Mouse (Mus musculus) embryo, embryonic 10 days (tissue): ENCODE results near the gene Slc38a2.

ENCODE experiments used
- DNase-seq: peaks from one replicate; pipeline ENCODE4 v3.0.0-alpha.2; 2015; ENCODE audit warnings: low spot score

Gene Slc38a2

DNA sequence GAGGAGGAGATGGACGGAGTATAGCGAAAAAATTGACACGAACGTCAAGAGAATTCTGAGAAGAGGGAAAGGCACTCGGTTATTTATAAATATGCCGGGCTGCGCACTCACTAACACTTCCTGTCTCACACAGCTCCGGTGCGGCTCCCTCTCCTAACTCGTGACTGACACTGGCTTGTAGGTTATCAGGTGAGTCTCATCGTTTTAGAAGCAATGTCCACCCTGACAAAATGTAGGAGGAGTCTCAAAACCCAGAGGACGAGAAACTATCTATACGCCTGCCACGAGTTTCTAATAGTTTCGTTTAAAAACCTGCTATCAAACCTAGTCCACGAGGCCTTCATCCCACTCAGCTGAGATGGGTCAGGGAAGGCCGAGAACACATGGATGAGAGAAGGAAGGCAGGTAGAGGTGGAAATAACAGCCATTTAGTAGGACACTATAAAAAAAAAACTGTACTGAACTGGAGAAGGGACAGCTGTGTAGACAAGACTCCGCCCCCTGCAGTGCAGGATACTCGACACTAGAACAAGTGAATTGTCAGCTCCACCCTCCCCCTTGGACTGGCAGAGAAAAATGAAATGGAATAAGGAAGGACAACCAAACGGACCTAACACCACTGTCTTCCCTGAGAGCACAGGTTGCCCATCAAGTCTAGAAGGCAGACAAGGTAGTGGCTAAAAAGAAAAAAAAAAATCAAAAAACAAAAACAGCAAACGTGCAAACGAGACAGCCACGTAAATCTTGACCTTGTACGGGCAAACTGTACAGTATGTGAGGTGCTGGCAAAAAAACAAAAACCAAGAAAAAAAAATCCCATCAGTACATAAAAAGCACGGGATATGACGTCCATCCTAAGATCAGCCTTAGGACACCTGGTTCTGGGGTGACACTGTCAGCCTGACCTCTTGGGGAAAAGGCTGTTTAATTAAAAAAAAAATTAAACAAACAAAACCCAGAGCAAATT is 3.8 kb downstream of the Slc38a2 start:
- peak; percentile 39 for DNase-seq

DNA sequence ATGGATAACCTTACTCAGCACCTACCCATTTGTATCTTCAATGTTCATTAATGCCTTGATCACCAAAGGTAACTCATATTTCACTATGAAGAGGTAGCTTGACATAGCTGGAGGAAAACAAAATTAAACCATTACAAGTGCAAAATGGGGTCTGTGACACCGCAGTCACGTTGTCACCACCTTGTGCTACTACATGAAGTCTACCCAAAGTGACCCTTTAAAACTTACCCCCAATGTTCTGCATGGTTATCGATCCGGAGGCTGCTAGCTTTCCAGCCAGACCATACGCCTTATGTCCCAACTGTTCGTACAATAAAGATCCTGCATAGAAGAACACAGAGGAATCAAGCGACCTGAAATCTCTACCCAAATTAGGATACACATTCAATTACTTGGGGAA is 4.5 kb downstream of the Slc38a2 start:
- DNase-seq, result no peak

DNA sequence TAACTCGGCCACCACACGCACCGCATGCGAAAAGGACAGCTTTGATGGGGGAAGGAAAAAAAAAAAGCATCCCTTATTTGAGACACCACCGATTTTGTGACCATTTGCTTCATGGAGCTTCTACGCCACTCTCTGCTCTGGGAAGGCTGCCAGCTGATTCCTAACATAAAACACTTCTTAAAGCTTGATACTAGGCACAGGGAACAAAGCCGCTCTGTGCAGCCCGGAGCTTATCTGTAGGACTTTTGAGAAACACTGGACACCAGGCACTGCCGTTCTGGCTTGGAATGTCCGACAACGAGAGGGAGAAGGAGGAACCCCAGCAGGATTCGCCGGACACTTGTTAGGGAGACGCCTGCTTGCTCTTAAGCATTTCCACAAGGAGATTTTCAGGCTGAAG is 5.8 kb downstream of the Slc38a2 start:
- no peak for DNase-seq

DNA sequence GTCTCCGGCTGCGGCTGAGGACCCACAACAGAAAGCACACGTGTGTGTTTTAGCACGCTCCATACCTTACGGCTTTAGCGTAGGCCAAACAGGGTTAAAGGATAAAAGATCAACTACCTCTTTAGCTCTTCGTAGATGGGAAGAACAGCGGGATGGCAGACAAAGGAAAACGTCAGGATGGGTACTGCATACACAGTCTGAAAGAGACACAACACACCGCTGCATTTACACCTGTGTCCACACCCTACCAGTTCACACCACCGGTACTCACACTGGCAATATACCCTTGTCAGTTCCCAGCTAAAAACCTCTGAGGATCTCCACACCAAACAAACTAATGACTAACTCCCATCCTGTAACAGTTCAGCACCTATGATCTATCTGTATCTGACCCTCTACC is 7.1 kb downstream of the Slc38a2 start:
- no peak for DNase-seq

DNA sequence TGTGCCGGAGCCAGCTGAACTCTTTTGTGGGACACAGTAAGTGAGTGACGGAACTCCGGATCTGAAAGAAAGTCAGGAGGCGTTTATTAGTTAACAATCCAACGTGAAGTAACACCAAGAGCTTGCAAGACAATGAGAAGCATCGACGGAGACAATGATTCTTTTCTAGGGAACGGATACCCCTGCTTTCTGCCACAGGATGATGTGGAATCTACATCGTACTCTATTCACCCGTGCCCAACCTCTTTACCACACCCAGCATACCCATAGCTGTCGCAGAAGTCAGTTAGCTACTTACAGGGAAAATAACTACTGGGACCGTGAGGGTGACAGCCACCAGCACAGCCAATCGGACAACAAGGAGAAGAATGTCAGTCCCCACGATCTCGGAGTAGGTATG is 8.1 kb downstream of the Slc38a2 start:
- DNase-seq, result no peak

DNA sequence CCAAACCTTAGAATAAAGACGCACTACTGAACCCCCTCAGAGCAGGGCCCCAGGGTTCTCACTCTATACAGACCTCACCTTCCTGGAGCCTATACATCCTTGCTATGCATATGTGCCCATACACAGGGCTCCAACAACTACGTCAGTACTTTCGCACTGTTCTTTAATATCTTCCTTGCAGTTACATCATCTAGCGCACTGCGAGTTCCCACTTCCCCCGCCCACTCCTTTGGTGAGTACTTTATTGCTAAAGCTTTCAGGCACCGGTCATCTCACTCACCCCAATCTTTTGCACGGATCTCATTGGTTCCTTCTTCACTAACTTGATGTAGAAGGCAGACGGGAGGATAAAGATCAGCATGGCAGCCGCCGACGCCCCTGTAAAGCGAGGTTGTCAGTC is 8.7 kb downstream of the Slc38a2 start:
- no peak for DNase-seq

DNA sequence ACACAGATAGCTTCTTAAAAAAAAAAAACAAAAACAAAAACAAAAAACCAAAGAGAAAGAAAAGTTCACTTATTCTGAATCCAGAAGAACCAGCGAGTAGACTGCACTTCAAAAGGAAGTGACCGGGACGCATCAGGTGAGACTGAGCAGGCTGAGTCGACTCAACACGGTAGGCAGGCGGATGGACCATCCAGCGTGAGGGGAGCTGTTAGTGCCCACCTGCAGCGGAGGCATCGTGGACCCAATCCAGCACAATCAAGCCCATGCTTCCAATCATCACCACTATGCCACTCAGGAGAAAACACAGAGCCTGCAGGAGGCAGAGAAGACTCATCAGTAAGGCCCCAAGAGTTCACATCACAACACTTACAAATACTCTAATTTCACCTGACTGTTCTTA is 9.6 kb downstream of the Slc38a2 start:
- DNase-seq, result no peak

DNA sequence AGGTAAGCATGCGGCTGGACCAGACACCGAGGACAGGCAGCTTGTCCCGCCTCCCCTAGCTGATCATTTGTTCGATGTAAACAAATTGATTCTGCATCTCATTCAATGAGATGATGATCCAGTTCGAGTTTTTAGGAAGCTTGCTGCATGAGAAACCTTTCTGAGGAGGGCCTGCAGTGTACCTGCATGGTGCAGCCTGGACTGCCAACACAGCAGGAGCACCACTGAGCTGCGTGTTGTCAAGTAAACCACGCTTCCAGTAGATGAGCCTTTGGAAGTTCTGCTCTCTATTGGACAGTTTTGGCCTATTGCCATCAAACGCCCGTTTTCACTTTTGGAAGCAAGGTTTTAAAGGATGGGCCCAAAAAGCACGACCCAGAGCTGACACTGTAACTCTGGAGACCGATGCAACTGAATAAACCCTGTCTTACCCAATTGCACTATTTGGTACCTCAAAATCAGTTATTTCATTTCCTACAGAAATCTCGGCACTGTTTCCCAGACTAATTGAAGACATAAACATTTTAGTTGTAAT is 10.7 kb downstream of the Slc38a2 start:
- no peak for DNase-seq

DNA sequence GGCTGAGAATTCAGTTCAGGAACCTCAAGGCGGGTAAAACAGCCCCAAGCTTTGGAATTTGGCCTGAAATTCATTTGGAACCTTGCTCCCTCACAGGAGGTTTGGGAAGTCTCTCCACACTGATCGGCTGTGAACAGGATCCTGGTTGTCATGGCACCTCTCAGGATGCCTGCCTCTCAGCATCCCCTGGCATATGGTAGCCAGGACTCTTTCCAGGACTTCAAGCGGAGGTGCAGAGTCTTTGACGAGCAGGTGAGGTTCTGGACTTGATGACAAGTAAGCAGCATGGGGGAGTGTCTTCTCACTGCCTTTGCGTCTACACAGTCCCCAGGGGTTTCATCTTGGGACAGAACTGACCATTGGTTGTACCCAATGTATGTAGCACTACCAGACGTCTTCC is 11.5 kb downstream of the Slc38a2 start:
- DNase-seq, result no peak

DNA sequence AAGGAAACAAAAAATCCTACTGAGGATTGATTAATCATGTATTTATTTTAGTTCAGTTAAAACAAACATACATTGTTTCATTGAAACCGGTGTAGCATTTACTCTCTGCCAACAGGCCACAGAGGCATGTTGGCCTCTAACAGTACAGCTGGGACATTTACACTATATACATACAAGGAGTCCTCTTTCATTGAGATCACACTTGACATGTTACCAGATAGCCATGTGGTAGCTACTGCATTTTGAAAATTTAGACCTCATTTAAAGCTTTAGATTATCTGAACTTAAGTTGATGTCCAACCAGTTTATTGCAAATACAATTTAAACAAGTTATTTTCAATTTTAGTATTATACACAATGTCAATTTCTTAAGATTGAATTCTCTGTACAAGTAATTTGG is 12.2 kb downstream of the Slc38a2 start:
- DNase-seq, result no peak

DNA sequence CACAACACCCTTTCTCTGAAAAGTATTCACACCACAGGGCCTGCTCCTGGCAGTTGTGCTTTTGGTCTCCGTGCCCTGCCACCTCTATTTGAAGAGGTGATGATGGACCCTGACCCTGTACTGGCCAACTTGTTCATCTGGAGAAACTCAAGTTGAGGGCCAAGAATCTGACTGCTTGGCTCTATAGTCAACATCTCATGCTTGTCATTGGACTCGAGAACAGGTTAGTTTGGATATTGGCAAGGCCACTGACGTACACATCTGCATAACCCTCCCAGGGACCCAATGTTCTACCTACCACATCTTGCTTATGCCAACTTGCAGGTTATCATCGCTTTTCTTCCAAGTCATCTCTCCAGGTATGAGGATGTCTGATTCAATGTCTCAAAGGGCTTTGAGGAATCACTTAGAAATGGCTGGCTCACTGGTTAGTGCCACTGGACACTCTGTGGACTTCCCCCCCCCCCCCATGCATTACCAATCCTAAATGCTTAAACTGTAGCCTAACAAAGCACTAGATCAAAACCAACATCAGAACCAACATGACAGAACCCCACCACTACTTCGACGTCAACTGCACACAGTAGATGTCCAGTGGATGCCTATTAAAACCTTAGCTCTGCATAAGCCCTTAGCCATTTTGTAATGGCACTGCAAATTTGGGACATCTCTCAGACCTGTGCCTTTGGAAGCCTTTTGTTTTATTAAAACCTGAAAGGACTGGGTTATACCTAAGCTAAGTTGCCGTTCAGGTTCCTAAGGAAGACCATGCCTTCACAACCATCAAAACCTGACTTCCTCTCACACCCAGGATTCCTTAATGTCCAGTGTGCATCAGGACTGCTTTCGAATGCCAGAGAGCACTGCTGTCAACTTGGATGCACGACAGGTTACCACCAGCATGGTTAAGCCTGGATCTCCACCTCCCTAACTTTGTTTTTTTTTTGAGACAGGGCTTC is 13.1 kb downstream of the Slc38a2 start:
- peak; percentile 34 for DNase-seq

DNA sequence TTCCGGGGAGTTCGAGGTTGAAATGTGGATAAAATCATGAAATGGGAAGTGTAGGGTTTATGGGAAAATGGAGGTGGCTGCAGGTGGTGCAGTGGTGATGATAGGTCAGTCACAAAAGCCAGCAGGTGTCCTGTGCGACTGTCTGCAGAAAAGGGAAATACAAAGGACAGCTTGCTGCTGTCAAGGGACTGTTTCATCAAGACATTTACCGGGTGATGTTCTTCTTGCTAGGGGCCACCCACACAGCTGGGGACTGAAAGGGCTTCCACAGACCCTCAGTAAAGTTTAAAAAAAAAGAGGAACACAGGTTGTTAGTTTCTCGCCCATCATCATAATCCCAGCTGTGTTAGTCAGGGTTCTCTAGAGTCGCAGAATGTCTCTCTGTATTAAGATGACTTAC is 14.3 kb downstream of the Slc38a2 start:
- DNase-seq, result no peak

DNA sequence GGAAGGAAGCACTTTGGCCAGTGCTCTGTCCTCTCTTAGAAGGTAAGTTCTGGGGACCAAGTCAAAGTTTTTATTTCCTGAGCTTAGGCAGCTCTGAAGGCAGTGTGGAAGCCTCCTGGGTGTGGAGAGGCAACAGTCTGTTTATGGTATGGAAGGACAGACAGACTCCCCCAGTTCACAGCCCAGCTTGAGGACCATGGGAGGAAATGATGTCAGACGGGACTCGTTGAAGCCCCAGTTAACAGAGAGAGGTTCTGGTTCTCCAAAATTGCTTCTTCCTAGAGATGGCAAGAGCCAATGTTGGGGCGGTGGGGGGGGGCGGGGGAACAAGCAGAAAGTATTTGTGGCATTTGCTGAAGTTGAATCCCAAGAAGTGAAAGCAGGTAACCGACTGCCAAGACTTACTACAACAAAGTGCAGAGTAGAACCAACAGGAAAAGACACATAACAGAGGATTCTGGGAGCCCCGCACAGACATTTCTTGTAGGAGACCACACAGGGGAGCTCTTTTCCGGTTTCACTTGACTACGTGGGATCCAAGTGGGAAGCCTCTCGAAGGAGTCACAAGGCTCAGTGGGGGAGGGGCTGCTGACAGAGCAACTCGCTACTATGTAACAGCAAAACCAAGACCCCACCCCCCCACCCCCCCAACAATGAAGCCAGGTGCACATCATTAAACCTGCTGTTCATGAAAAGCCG is 15.2 kb downstream of the Slc38a2 start:
- peak; percentile 27 for DNase-seq

DNA sequence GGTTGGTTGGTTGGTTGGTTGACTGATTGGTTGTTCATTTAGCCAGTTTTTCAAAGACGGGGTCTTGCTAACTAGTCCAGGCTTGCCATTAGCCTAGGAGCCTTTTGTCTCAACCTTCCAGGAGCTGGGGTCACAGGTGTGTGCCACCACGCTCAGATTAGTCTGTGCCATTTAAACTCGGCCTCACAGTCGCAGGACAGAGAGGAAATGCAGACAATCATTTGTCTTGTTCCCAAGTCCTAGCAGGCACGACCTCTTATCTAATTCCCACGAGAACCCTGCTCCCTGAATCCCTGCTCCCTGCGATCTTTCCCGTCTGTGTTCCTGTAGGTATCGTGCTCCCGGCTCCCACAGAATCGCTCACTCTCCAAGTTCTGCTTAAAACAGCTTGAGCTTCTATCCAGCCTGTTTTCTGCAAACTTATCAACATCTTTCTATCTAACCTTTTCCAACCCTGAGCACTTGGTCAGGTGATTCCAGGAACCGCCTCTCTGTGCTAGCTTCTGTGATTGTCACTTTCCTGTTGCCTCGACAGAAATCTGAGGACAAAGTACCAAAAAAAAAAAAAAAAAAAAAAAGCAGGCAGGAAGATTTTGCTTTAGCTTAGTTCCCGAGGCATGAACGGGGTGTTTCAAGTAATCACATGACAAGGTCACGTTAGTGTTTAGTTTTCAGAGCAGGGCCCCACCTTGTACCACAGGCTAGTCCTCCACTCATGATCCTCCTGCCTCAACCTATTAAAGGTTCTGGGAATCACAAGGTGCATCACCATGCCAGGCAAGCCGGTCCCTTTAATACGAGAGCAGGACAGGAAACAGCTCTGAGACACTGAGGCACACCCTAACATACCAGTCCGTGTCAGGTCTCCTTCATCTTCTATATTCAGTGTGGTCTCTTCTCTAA is 20.4 kb downstream of the Slc38a2 start:
- DNase-seq, result no peak

DNA sequence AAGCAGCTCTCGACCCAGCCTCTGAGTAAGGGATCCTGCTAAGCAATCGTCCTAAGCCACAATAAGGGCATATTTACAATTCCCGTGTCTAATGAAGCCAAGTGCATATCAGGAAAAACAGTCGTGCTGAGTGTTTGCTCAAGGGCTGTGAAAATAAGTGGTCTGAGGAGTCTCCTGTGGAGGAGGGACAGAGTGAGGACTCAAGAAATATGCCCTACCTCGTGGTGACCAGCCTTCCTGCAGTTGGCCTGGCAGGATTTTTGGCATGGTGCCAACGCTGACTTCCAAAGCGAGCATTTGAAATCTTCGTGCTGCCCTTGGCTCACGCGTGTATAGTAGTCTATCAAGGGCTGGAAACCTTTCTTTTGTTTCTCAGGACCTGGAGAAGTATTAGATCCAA is 23.0 kb downstream of the Slc38a2 start:
- no peak for DNase-seq

DNA sequence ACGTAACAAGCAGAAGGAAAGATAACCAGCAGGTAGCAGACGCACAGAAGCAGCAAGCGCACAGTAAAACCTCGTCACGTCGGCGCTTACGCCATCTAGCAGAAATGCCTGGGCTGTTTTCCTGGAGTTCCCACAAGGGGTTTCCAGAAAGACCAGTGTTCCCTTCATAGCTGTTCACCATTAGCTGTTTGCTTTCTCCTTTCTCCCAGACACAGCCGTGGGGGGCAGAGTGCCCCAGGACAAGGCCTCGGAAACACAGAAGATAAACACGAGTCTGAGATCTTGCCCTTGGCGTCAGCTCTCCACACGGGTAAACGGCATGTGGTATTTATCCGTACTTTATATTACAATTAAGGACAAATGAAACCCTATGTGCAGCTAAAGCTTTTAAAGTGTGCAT is 23.8 kb downstream of the Slc38a2 start:
- no peak for DNase-seq

DNA sequence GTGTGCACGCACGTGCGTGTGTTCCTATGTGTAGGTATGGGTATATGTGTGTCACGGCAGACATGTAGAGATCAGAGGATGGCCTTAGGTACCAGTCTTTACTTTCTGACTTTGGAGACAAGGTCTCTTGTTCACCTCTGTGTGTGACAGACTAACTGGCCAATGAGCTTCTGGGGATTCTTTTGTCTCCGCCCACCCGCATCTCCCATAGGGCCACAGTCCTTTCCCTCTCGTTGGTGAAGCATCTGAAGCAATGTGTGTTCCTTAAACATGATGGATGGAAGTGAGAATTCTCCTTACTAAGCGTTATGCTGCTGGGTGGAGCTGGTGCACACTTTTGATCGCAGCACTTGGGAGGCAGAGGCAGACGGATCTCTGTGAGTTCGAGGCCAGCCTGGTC is 24.5 kb downstream of the Slc38a2 start:
- DNase-seq, result no peak

DNA sequence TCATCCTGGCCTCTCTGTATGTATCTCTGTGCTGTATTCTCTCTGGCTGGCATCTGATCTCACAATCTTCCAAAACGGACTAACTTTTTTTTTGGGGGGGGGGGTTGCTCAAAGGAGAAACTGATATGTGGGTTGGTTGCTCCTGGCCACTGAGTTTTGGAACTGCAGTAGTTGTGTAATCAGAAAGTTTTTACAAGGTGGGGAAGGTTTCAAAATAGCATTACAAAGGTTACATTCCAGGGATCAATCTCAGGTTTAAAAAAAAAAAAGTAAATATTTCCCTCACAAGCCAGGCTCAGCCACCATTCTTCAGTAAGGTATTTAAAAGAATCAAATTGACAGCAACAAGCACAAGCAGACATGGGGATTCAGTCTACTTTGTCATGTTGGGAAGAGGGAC is 25.4 kb downstream of the Slc38a2 start:
- no peak for DNase-seq

DNA sequence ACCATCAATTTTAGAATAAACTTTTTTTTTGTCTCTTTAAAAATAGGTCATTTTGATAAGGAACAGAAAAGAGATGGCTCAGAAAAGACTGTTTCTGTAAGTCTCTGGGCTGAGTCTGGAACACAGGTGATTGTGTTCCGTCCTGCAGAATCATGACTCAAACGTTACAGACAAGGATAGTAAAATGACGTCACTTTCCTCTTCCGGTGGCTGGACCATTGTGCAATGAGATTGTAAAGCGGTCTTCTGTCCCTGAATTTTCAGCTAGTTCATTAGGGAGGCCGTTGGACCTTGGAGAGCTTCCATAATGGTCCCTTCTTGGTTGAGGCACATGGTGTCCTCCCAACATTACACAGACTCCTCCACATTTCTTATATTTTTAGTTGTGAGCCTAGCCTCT is 29.8 kb downstream of the Slc38a2 start:
- no peak for DNase-seq

DNA sequence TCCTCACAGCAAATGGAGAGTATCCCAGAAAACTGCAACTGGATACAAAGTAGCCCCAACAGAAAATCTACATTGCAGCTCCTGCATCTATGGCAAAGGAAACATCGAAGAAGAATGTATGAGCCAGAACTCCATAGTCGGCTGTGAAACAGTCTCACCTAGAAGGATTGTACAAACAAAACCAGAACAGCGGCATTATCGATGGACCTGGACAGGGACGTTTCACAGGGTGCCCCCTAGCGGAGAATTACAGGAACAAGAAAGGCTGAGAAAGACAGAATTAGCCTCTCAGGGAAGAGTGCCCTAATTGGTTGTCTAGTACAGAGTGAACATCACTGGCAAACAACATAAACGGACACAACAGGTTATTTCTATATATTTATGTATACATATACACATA is 32.9 kb downstream of the Slc38a2 start:
- peak; percentile 81 for DNase-seq

DNA sequence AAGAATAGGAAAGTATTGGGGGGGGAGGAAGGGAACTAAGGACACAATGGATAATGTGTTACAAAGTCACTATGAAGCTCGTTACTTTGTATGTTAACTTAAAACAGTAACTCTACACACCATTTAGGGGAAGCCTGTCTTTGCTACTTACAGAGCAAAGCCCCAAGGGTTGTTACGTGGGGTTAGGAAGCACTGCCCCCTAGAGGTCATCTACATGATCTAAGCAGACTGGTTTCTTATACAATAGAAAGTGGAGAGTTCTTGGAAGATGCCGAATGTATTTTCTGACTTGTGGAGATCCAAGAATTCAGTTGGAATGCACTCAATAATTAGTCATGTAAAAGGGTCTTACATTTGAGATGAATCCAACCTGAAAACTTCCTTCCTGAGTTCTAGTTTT is 33.6 kb downstream of the Slc38a2 start:
- peak; percentile 92 for DNase-seq
